Mouse (Mus musculus): Measurements from ENCODE around the gene Gjd3.
A peak's percentile ranks its signal among the peaks of the same experiment; 100 is the strongest.
"Not testable (repeated sequence)": the region's sequence is repeated elsewhere in the genome, so short reads cannot be mapped to it uniquely, and the experiment has no call there.

Gjd3 gene

GRCm38 (mm10) chr11:98982773-98983133, at the start of gene Gjd3:
Gjd3 (minus strand) TSS chr11:98983016.
- DNase-seq (ENCODE audit: low read depth, low spot score) = no peak

- no peak for DNase-seq (ENCODE audit: low read depth, low spot score)
Measured at GRCm38 (mm10) chr11:99026899-99027440, 44.2 kb upstream of the Gjd3 start.

- no peak for DNase-seq (ENCODE audit: low read depth, low spot score)
Measured at GRCm38 (mm10) chr11:99025878-99026277, 43.1 kb upstream of the Gjd3 start.

GRCm38 (mm10) chr11:99024468-99025134, 41.8 kb upstream of the Gjd3 start:
- no peak for DNase-seq (ENCODE audit: low read depth, low spot score)

- peak; percentile 98 for DNase-seq (ENCODE audit: low read depth, low spot score)
Measured at GRCm38 (mm10) chr11:99023500-99024467, 41.0 kb upstream of the Gjd3 start, which contains the start of gene Top2a. Top2a (minus strand) TSS chr11:99024189.

GRCm38 (mm10) chr11:99023094-99023493, 40.3 kb upstream of the Gjd3 start:
- no peak for DNase-seq (ENCODE audit: low read depth, low spot score)

GRCm38 (mm10) chr11:99022384-99022933, 39.6 kb upstream of the Gjd3 start:
- no peak for DNase-seq (ENCODE audit: low read depth, low spot score)

- no peak for DNase-seq (ENCODE audit: low read depth, low spot score)
Measured at GRCm38 (mm10) chr11:99019844-99020243, 37.0 kb upstream of the Gjd3 start.

- DNase-seq (ENCODE audit: low read depth, low spot score) = no peak
Measured at GRCm38 (mm10) chr11:99013856-99014255, 31.0 kb upstream of the Gjd3 start.

- no peak for DNase-seq (ENCODE audit: low read depth, low spot score)
Measured at GRCm38 (mm10) chr11:99010706-99011105, 27.9 kb upstream of the Gjd3 start.

GRCm38 (mm10) chr11:99010124-99010523, 27.3 kb upstream of the Gjd3 start:
- DNase-seq (ENCODE audit: low read depth, low spot score) = no peak

- DNase-seq (ENCODE audit: low read depth, low spot score) = no peak
Measured at GRCm38 (mm10) chr11:99006788-99007187, 24.0 kb upstream of the Gjd3 start.

- DNase-seq (ENCODE audit: low read depth, low spot score) = no peak
Measured at GRCm38 (mm10) chr11:98999243-98999642, 16.4 kb upstream of the Gjd3 start.

- DNase-seq (ENCODE audit: low read depth, low spot score) = no peak
Measured at GRCm38 (mm10) chr11:98998776-98999175, 16.0 kb upstream of the Gjd3 start.

GRCm38 (mm10) chr11:98997659-98998058, 14.8 kb upstream of the Gjd3 start:
- DNase-seq (ENCODE audit: low read depth, low spot score) = no peak

- DNase-seq (ENCODE audit: low read depth, low spot score) = no peak
Measured at GRCm38 (mm10) chr11:98995987-98996386, 13.2 kb upstream of the Gjd3 start.

- no peak for DNase-seq (ENCODE audit: low read depth, low spot score)
Measured at GRCm38 (mm10) chr11:98990866-98991265, 8.1 kb upstream of the Gjd3 start.

GRCm38 (mm10) chr11:98988260-98988659, 5.4 kb upstream of the Gjd3 start:
- DNase-seq (ENCODE audit: low read depth, low spot score) = not testable (repeated sequence)

GRCm38 (mm10) chr11:98985542-98985941, 2.7 kb upstream of the Gjd3 start:
- DNase-seq (ENCODE audit: low read depth, low spot score) = no peak

GRCm38 (mm10) chr11:98983551-98983950, 735 bp upstream of the Gjd3 start:
- no peak for DNase-seq (ENCODE audit: low read depth, low spot score)

- no peak for DNase-seq (ENCODE audit: low read depth, low spot score)
Measured at GRCm38 (mm10) chr11:98981997-98982772, 631 bp downstream of the Gjd3 start.

Data from brain, embryonic 18.5 days (tissue).